In the genomic region with DNA sequence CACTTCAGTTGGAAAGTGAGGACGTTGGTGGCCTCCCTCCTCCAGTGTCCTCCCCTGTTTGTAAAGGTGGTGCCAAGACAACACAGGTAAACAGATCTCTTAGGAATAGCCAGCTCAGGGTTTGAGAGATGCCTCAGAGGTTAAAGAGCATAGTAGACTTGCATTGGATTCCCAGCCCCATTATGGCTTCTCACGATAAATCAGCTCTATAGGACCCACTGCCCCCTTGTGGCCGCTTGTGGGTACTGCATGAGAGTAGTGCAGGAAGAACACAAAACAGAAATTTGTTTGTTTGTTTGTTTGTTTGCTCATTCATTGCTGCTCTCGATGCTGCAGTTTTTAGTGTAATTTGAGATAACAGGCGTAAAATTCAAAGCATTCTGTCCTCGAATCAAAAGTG, we compare ENCODE assay signal across 9 mouse cellular contexts.
DNase-seq lines count a peak whose midpoint lies in the region; ATAC-seq and TF ChIP-seq lines count a peak whose summit lies in the region.
"Had no signal": no experiment of that assay in that cellular context is flagged by ENCODE, and none has a peak within 500 bp of the region (broad histone marks: within the 10 kb centered on the region; RNA-seq: fewer than 3 reads in every experiment).

No protein-coding gene starts in this region.

- peak; percentile 78 for DNase-seq in intestine, embryonic 14.5 days (ENCODE audit: low spot score)
- peak; percentile 77 for DNase-seq in adrenal gland, postnatal 10 days
- peak; percentile 59 for DNase-seq in embryo, embryonic 11 days
- DNase-seq in layer of hippocampus, postnatal 25 days (ENCODE audit: extremely low spot score in 1 of 2, low spot score in 1 of 2): peak; percentile 27 to 76
- DNase-seq in natural killer cell, adult 2 months (ENCODE audit: low spot score in 2 of 2): peak; percentile 26 to 59
- peak; percentile 62 for DNase-seq in thymus, postnatal 25 days

- H3K27ac ChIP-seq in intestine, embryonic 14.5 days (ENCODE audit: low read depth): no peak overlapping the region
- H3K27ac ChIP-seq in intestine, embryonic 15.5 days: no peak overlapping the region
- H3K27ac ChIP-seq: limb, embryonic 15.5 days had no signal

- no peak for ATAC-seq in intestine, embryonic 14.5 days (replicated peaks; ENCODE audit: low FRiP score, low TSS enrichment, low read depth)
- ATAC-seq in intestine, embryonic 15.5 days: no peak

- no peaks in the 10 kb centered on the region for H3K9me3 ChIP-seq in intestine, embryonic 14.5 days (ENCODE audit: control insufficient read depth, low read length)
- H3K9me3 ChIP-seq in intestine, embryonic 15.5 days: no peaks in the 10 kb centered on the region
- no peaks in the 10 kb centered on the region for H3K9me3 ChIP-seq in E14TG2a.4 (ENCODE audit: low read length)
- H3K9me3 ChIP-seq: limb, embryonic 15.5 days had no signal

- no peaks in the 10 kb centered on the region for H3K4me1 ChIP-seq in intestine, embryonic 14.5 days (replicated peaks; ENCODE audit: control insufficient read depth, insufficient read depth, low read length)
- H3K4me1 ChIP-seq in intestine, embryonic 15.5 days (replicated peaks): no peaks in the 10 kb centered on the region
- H3K4me1 ChIP-seq in E14TG2a.4 (replicated peaks; ENCODE audit: low read depth, low read length): peaks cover 17% of the 10 kb centered on the region
- H3K4me1 ChIP-seq: limb, embryonic 15.5 days had no signal

- H3K27me3 ChIP-seq in intestine, embryonic 14.5 days (replicated peaks; ENCODE audit: control insufficient read depth, insufficient read depth, low read length): no peaks in the 10 kb centered on the region
- no peaks in the 10 kb centered on the region for H3K27me3 ChIP-seq in intestine, embryonic 15.5 days (replicated peaks)
- H3K27me3 ChIP-seq in E14TG2a.4 (ENCODE audit: insufficient read depth, low read length): peaks cover 13% of the 10 kb centered on the region

- H3K4me2 ChIP-seq in intestine, embryonic 14.5 days (ENCODE audit: low read length): no peak overlapping the region
- no peak overlapping the region for H3K4me2 ChIP-seq in intestine, embryonic 15.5 days (replicated peaks)
- H3K4me2 ChIP-seq: limb, embryonic 15.5 days had no signal

- peak; percentile 97 for TF ChIP-seq CTCF in E14TG2a.4 (conservative IDR thresholded peaks at IDR 0.05; ENCODE audit: low read length)

- no peak overlapping the region for H3K4me3 ChIP-seq in intestine, embryonic 14.5 days (ENCODE audit: low read depth, low read length)
- H3K4me3 ChIP-seq in intestine, embryonic 15.5 days (replicated peaks): no peak overlapping the region
- H3K4me3 ChIP-seq in E14TG2a.4 (replicated peaks; ENCODE audit: low read length): no peak overlapping the region
- H3K4me3 ChIP-seq: limb, embryonic 15.5 days had no signal

- H3K36me3 ChIP-seq in intestine, embryonic 14.5 days (ENCODE audit: control insufficient read depth, insufficient read depth, low read length): no peaks in the 10 kb centered on the region
- H3K36me3 ChIP-seq in intestine, embryonic 15.5 days: no peaks in the 10 kb centered on the region
- no peaks in the 10 kb centered on the region for H3K36me3 ChIP-seq in E14TG2a.4 (ENCODE audit: insufficient read depth, low read length)
- H3K36me3 ChIP-seq: limb, embryonic 15.5 days had no signal

- no peak overlapping the region for H3K9ac ChIP-seq in intestine, embryonic 14.5 days (ENCODE audit: low read length)
- H3K9ac ChIP-seq in intestine, embryonic 15.5 days: no peak overlapping the region
- H3K9ac ChIP-seq: limb, embryonic 15.5 days had no signal

- WGBS in intestine, embryonic 14.5 days: 36% methylated on average over 6 of the region's 6 CpGs
- 30% methylated on average over 6 of the region's 6 CpGs for WGBS in intestine, embryonic 15.5 days
